Mouse (Mus musculus) embryonic facial prominence, embryonic 13.5 days (tissue): ENCODE data around the gene Pcsk4. TPM values are rescaled to one million over a fixed set of nuclear protein-coding genes. Genes with fewer than 3 reads are reported as not detected.

Experiments
- ATAC-seq: fragments of 200-750 bp; cut with Nextera tagmentation; 2 replicates; pipeline ENCODE4 v1.8.0; 2017; ENCODE audit warnings: low read depth; ENCODE audit not compliant: insufficient number of reproducible peaks, insufficient read depth, low FRiP score, low TSS enrichment
- H3K27ac ChIP-seq: fragments of 300-500 bp; sonication (generic); 2 replicates; pipeline ENCODE4 v1.5.1; 2015; ENCODE audit warnings: moderate library complexity, mild to moderate bottlenecking, inconsistent platforms
- H3K27me3 ChIP-seq: fragments of 300-500 bp; sonication (generic); 2 replicates; pipeline ENCODE4 v1.6.1; 2015; ENCODE audit warnings: mild to moderate bottlenecking, inconsistent platforms
- H3K36me3 ChIP-seq: fragments of 300-500 bp; sonication (generic); 2 replicates; pipeline ENCODE4 v1.6.1; 2015; ENCODE audit warnings: mild to moderate bottlenecking, inconsistent platforms
- H3K4me1 ChIP-seq: fragments of 300-500 bp; sonication (generic); 2 replicates; pipeline ENCODE4 v1.6.1; 2015; ENCODE audit warnings: inconsistent platforms
- H3K4me2 ChIP-seq: fragments of 300-500 bp; sonication (generic); 2 replicates; pipeline ENCODE4 v1.6.1; 2015; ENCODE audit warnings: moderate library complexity, mild to moderate bottlenecking, inconsistent platforms
- H3K4me3 ChIP-seq: fragments of 300-500 bp; sonication (generic); 2 replicates; pipeline ENCODE4 v1.5.1; 2015; ENCODE audit warnings: mild to moderate bottlenecking, inconsistent platforms
- H3K9ac ChIP-seq: fragments of 300-500 bp; sonication (generic); 2 replicates; pipeline ENCODE4 v1.6.1; 2015; ENCODE audit warnings: mild to moderate bottlenecking, inconsistent platforms
- H3K9me3 ChIP-seq: fragments of 300-500 bp; sonication (generic); 2 replicates; pipeline ENCODE4 v1.6.1; 2016; ENCODE audit warnings: inconsistent platforms
- WGBS: fragments of 180-500 bp; shearing (Covaris S2); methylation state at CpG from one replicate; pipeline ENCODE4 v1.1.7; 2015; ENCODE audit warnings: mixed read lengths; 5-methylcytosine and 5-hydroxymethylcytosine counted together
- microRNA-seq: library from miRNA; unstranded; fragments of <30 nt; microRNA quantifications from one replicate; pipeline ENCODE4, GENCODE M21; 2016
- polyA plus RNA-seq: library from polyadenylated mRNA; unstranded; fragments of >200 nt; fragmentation: Nextera tagmentation; extraction: Ambion mirVana; gene quantifications from 2 replicates; pipeline ENCODE4 v1.2.1, GENCODE M21; 2015

The Pcsk4 gene
- polyA plus RNA-seq, 1 experiment from 2014 or later = 4.9 TPM

GRCm38 (mm10) chr10:80279273-80279672 lies 50.0 kb downstream of the Pcsk4 start:
- H3K36me3 ChIP-seq = peaks cover 96% of the 10 kb centered on the region

GRCm38 (mm10) chr10:80278390-80278789 lies 50.9 kb downstream of the Pcsk4 start:
- peaks cover 96% of the 10 kb centered on the region for H3K36me3 ChIP-seq
- 91% methylated on average over 9 of the region's 9 CpGs for WGBS
- no peak for ATAC-seq

More at GRCm38 (mm10) chr10:80279273-80279672, 50.0 kb downstream of the Pcsk4 start:
- Histone ChIP-seq H3K4me3 (no peak overlapping the region), H3K4me1 (peaks cover 5% of the 10 kb centered on the region; the same call in 1 of the 2 replicates), H3K27ac (no peak overlapping the region), H3K4me2 (no peak overlapping the region), H3K9me3 (no peaks in the 10 kb centered on the region), H3K9ac (no peak overlapping the region), H3K27me3 (no peaks in the 10 kb centered on the region)
- no peak for ATAC-seq
- 95% methylated on average over 12 of the region's 12 CpGs for WGBS

DNA sequence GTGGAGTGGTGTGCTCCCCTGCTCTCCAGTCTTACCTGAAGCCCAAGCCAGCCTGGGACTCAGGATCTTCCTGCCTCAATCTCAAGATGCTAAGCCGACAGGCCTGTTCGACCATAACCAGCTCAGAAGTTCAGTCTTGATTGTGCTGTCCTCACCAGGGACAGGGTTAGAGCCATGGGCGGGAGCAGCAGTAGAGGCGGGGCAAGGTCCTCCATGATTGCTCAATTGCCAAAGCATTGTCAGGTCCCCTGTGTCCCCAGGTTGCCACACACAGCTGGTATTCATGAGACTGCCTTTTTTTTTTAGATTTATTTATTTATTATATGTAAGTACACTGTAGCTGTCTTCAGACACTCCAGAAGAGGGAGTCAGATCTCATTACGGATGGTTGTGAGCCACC lies 53.1 kb downstream of the Pcsk4 start:
- Histone ChIP-seq H3K4me3 (no peak overlapping the region), H3K9me3 (no peaks in the 10 kb centered on the region), H3K4me2 (no peak overlapping the region), H3K27ac (no peak overlapping the region), H3K4me1 (peaks cover 7% of the 10 kb centered on the region; the same call in 1 of the 2 replicates), H3K36me3 (peaks cover 85% of the 10 kb centered on the region), H3K9ac (no peak overlapping the region), H3K27me3 (no peaks in the 10 kb centered on the region)
- WGBS = 83% methylated on average over 5 of the region's 5 CpGs
- ATAC-seq = no peak

More at GRCm38 (mm10) chr10:80278390-80278789, 50.9 kb downstream of the Pcsk4 start:
- peaks cover 7% of the 10 kb centered on the region for H3K4me1 ChIP-seq
- no peaks in the 10 kb centered on the region for H3K27me3 ChIP-seq
- H3K4me2 ChIP-seq = no peak overlapping the region
- no peaks in the 10 kb centered on the region for H3K9me3 ChIP-seq
- H3K9ac ChIP-seq = no peak overlapping the region
- no peak overlapping the region for H3K4me3 ChIP-seq
- no peak overlapping the region for H3K27ac ChIP-seq

DNA sequence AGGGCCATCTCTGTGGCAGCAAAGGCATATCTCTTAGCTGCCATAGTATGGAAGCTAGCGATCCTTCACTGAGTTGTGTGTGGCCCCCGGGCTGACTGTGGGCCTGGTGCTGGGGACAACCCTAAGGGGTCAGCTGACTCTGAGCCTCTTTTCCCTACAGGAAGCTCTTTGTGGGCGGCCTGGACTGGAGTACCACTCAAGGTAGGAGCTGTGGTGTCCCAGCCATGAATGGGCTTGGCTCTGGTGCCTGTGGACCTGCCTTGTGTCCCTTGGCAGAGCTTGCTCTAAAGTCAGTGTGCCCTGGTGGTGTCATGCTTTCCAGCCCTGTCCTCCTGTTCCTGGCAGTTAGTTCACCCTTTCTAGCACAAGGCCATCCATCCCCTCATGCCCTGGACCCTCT lies 55.5 kb downstream of the Pcsk4 start:
- H3K4me1 ChIP-seq = peaks cover 17% of the 10 kb centered on the region
- no peak overlapping the region for H3K9ac ChIP-seq
- ATAC-seq = no peak
- H3K4me3 ChIP-seq = no peak overlapping the region
- H3K27ac ChIP-seq = no peak overlapping the region
- H3K4me2 ChIP-seq = no peak overlapping the region
- H3K9me3 ChIP-seq = no peaks in the 10 kb centered on the region
- H3K36me3 ChIP-seq = peaks cover 73% of the 10 kb centered on the region
- no peaks in the 10 kb centered on the region for H3K27me3 ChIP-seq
- 85% methylated on average over 3 of the region's 3 CpGs for WGBS

DNA sequence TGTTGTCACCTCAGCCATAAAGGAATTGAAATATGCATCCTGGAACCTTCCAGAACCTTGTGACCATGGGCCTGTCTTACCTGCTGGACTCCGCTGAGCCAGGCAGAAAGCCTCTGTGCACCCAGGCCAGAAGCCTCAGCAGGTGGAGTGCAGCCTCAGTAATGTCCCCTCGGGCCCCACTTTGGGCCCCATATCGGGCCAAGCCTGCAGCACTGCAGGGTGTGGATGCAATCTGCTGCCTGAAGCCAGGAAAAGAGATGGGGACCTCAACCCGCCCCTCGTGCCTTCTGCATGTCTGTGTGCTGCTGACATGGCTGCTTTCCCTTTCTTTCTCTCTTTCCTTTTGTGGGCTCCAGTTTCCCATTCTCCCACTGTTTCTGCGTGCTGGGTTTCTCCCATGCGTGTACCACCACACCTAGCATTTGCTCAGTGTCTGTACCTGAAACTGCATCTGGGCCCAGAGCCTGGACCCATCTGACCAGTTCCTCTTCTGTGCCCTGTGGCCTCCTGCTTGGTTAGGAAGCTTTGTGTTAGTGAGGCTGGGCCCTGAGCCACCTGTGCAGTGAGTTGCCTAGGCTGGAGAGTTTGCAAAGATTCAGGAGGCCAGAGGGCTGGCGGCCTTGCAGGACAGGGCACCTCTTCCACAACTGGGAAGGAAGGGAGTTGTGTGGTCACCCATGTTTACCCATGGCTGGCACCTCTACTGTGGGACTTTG lies 57.3 kb downstream of the Pcsk4 start:
- Histone ChIP-seq H3K27me3 (no peaks in the 10 kb centered on the region), H3K4me1 (peaks cover 35% of the 10 kb centered on the region), H3K36me3 (peaks cover 71% of the 10 kb centered on the region), H3K9me3 (no peaks in the 10 kb centered on the region), H3K4me2 (no peak overlapping the region), H3K9ac (peak overlapping the region; percentile 37; the same call in 1 of the 2 replicates), H3K4me3 (no peak overlapping the region), H3K27ac (no peak overlapping the region)
- ATAC-seq = no peak
- 90% methylated on average over 8 of the region's 8 CpGs for WGBS

Small RNA genes lying within 50 kb of the gene (microRNA-seq; reads per million reads assigned to microRNA genes)
- gene Mir6911 = 0.55 reads per million

Other genes starting within 250 kb of the Pcsk4 start
- gene Sbno2, start 223.9 kb downstream of the Pcsk4 start, polyA plus RNA-seq = 15.8 and 16.1 TPM in 2 replicates
- gene Stk11, start 213.7 kb downstream of the Pcsk4 start, polyA plus RNA-seq = 18.5 and 19.0 TPM in 2 replicates
- gene Atp5d, start 190.9 kb downstream of the Pcsk4 start, polyA plus RNA-seq = 491 and 513 TPM in 2 replicates
- 6.8 and 9.8 TPM in 2 replicates for gene Cbarp, start 188.7 kb downstream of the Pcsk4 start, polyA plus RNA-seq
- 21.2 and 25.7 TPM in 2 replicates for gene Midn, start 181.2 kb downstream of the Pcsk4 start, polyA plus RNA-seq
- gene Cirbp, start 163.5 kb downstream of the Pcsk4 start, polyA plus RNA-seq = 142 and 162 TPM in 2 replicates
- gene 1600002K03Rik, start 156.6 kb downstream of the Pcsk4 start, polyA plus RNA-seq = 11.0 and 11.6 TPM in 2 replicates
- 26.8 and 38.8 TPM in 2 replicates for gene Efna2, start 150.0 kb downstream of the Pcsk4 start, polyA plus RNA-seq
- 96.1 and 97.6 TPM in 2 replicates for gene Mum1, start 103.1 kb downstream of the Pcsk4 start, polyA plus RNA-seq
- 266 and 299 TPM in 2 replicates for gene Ndufs7, start 80.4 kb downstream of the Pcsk4 start, polyA plus RNA-seq
- gene Gamt, start 68.5 kb downstream of the Pcsk4 start, polyA plus RNA-seq = 27.2 and 33.6 TPM in 2 replicates
- 66.0 and 70.6 TPM in 2 replicates for gene Dazap1, start 68.0 kb downstream of the Pcsk4 start, polyA plus RNA-seq
- gene Rps15, start 37.0 kb downstream of the Pcsk4 start, polyA plus RNA-seq = 1,000 and 1,047 TPM in 2 replicates
- 9.3 and 9.4 TPM in 2 replicates for gene Apc2, start 33.5 kb downstream of the Pcsk4 start, polyA plus RNA-seq
- 49.3 and 57.9 TPM in 2 replicates for gene 2310011J03Rik, start 9.0 kb downstream of the Pcsk4 start, polyA plus RNA-seq
- gene Reep6, start 455 bp upstream of the Pcsk4 start, polyA plus RNA-seq = 6.0 and 6.3 TPM in 2 replicates
- gene Adamtsl5, start 18.9 kb upstream of the Pcsk4 start, polyA plus RNA-seq = 3.2 and 4.3 TPM in 2 replicates
- 1.8 and 2.6 TPM in 2 replicates for gene Plk5, start 27.0 kb upstream of the Pcsk4 start, polyA plus RNA-seq
- gene Mex3d, start 58.2 kb upstream of the Pcsk4 start, polyA plus RNA-seq = 8.9 and 10.4 TPM in 2 replicates
- 263 and 297 TPM in 2 replicates for gene Mbd3, start 70.1 kb upstream of the Pcsk4 start, polyA plus RNA-seq
- gene Uqcr11, start 77.3 kb upstream of the Pcsk4 start, polyA plus RNA-seq = 447 and 479 TPM in 2 replicates
- gene Tcf3, start 104.1 kb upstream of the Pcsk4 start, polyA plus RNA-seq = 162 and 183 TPM in 2 replicates
- not detected in 2 replicates for gene Onecut3, start 165.3 kb upstream of the Pcsk4 start, polyA plus RNA-seq
- 0.04 and 0.28 TPM in 2 replicates for gene Atp8b3, start 209.6 kb upstream of the Pcsk4 start, polyA plus RNA-seq
- gene Rexo1, start 232.1 kb upstream of the Pcsk4 start, polyA plus RNA-seq = 25.9 and 31.3 TPM in 2 replicates
- 9.5 and 12.0 TPM in 2 replicates for gene Klf16, start 247.8 kb upstream of the Pcsk4 start, polyA plus RNA-seq